Mouse (Mus musculus): ENCODE data around the gene Srgap3.

GRCm38 (mm10) chr6:112917717-112918116, 29.3 kb downstream of the Srgap3 start:
- TF ChIP-seq GATA1 (IDR thresholded peaks at IDR 0.05; ENCODE audit: low read length) (no peak), TAL1 (IDR thresholded peaks at IDR 0.05; ENCODE audit: low read length) (no peak)

Measured in erythroblast, embryonic 14.5 days (primary cell).